Mouse (Mus musculus) thymus, adult 2 months (tissue): ENCODE results near the gene Skap1.
A peak's percentile ranks its signal among the peaks of the same experiment; 100 is the strongest.

ENCODE experiments used
- CTCF ChIP-seq: fragments of 200-500 bp; IDR thresholded peaks from 2 replicates; pipeline ENCODE4 v1.5.1; 2012; ENCODE audit warnings: mild to moderate bottlenecking, control low read depth, low read length, moderate library complexity, borderline replicate concordance; ENCODE audit not compliant: control insufficient read depth, poor library complexity, insufficient read depth; ENCODE audit errors: extremely low read depth
- POLR2A ChIP-seq: fragments of 200-500 bp; IDR thresholded peaks from 2 replicates; pipeline ENCODE4 v1.6.1; 2012; ENCODE audit warnings: mild to moderate bottlenecking, low read length, control low read depth, moderate library complexity; ENCODE audit not compliant: control insufficient read depth, poor library complexity, insufficient read depth; ENCODE audit errors: extremely low read depth

DNA sequence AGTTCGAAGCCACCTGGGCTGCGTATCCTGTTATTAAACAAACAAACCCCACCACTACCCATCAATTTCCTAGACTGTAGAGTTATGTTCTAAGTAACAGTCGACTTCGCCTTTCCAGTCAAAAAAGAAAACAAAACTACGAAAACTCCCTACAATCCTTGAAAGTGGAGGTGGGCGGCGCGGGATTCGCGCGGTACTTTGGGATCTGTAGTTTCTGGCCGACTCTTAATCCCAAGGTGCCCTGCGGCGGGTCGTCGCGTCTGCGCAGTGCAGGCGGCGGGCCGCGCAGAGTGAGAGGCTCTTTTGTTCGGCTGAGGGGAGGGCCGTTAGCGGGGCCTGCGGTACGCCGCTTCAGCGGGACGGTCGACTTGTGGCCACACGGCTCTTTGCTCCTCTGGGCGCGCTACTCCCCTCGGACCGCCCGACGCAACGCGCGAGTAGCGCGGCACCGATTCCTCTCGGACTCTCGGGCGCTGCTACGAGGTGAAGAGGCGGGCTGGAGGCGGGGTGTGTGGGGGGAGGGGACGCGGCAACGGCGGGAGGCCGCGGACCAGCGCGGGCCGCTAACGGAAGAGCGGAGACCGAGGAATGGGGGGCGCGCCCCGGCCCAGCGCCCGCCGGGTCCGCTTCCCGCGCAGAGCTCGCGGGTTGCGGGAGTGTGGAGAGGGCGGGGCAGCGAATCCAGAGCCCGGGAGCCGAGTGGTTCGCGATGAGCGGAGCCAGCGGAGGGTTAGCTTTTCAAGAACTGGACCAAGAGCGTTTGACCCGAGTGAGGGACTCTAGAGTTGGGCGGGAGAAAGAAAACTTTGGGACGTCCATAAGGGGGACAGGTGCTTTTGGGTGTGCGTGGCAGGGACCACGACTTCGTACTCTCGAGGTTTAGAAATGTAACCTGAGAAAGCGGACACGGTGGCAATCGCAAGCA, 324.7 kb downstream of the Skap1 start, which contains the start of gene Cbx1:
- TF ChIP-seq POLR2A, result peak; percentile 90
- TF ChIP-seq CTCF, result peak; percentile 57; the same call in 1 of the 2 replicates
